Mouse (Mus musculus) urinary bladder, adult 18-20 months (tissue): ENCODE data around the gene Ace.
"Not testable (repeated sequence)": the region's sequence is repeated elsewhere in the genome, so short reads cannot be mapped to it uniquely, and the experiment has no call there.

Source experiments
- DNase-seq, 2 experiments: peaks; one replicate each; pipeline ENCODE4 v3.0.0; 2022; ENCODE audit warnings: low spot score in 2 of 2, mixed read lengths in 2 of 2

Ace gene

GRCm38 (mm10) chr11:105989446-105989845, 21.7 kb downstream of the Ace start:
- DNase-seq, result no peak

GRCm38 (mm10) chr11:105990231-105990630, 22.5 kb downstream of the Ace start:
- no peak for DNase-seq

- DNase-seq, result no peak
Measured at GRCm38 (mm10) chr11:105994375-105994774, 26.6 kb downstream of the Ace start, which contains the start of gene Ace3. Gene Ace3, plus strand, starts transcription at chr11:105994675.

DNA sequence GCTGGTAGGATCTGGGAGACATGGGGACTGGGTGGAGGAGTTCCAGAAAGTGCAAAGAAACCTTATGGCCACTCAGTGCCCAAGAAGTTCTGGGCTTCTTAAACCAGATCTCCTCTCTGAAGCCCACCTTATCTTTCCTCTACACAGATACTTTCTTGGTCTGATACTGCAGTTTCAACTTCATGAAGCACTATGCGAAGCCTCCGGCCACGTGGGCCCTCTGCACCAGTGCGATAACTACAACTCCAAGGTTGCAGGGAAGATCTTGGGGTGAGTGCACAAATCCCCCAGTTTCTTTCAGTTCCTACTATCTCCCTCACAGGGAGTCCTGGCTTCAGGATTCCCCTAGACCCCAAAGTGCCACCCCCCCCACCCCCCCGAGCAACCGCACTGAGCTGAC, 32.3 kb downstream of the Ace start:
- DNase-seq, result no peak

GRCm38 (mm10) chr11:106001718-106002117, 34.0 kb downstream of the Ace start:
- no peak for DNase-seq

GRCm38 (mm10) chr11:106004576-106004975, 36.8 kb downstream of the Ace start:
- no peak for DNase-seq

GRCm38 (mm10) chr11:106005970-106006369, 38.2 kb downstream of the Ace start:
- no peak for DNase-seq

DNA sequence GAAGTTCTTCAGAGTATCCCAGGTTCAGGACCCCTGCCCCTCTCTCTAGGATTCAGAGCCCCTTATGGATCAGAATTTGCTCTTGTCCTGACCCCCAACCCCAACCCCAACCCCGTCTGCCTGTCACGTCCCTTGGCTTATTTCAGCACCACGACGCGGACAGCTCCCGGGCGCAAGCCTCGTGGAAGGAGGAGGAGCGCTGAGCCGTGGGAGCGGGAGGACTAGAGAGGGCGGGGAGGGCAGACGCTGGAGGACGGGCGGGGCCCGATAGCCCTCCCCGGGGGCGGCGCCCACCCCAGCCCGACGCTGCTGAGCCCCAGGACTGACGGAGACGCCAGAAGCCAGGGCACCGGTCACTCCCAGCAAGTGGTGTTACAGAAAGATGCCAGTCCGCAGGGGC, 40.1 kb downstream of the Ace start, which contains the start of gene Kcnh6:
Kcnh6 (plus strand) TSS at position 304 of the 400 bp plus-strand sequence.
- peak; percentile 33 to 60 for DNase-seq

DNA sequence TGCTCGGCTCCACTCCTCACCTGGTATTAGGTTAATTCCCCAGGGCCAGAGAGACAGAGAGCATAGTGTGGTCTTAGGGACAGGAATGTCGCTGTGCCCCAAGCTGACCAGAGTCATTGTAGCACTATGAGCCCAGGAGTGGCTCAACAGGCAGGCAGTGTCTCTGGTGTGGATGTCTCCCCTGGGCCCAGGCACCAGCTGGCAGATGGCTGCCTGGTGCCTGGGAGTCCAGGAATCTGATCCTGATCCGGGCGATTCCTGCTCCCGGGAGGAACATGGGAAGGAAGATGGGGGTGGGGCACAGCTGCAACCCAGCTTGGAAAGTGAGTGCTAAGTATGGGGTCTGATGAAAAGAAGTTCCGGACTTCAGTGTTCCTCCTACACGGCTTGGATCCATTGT, 45.0 kb downstream of the Ace start:
- no peak for DNase-seq

- DNase-seq, result no peak
Measured at GRCm38 (mm10) chr11:106013556-106014225, 45.9 kb downstream of the Ace start.

- no peak for DNase-seq
Measured at GRCm38 (mm10) chr11:106016440-106016839, 48.7 kb downstream of the Ace start.

- no peak for DNase-seq
Measured at GRCm38 (mm10) chr11:106020051-106020763, 52.5 kb downstream of the Ace start.

- DNase-seq, result no peak
Measured at GRCm38 (mm10) chr11:106025774-106026173, 58.0 kb downstream of the Ace start.

DNA sequence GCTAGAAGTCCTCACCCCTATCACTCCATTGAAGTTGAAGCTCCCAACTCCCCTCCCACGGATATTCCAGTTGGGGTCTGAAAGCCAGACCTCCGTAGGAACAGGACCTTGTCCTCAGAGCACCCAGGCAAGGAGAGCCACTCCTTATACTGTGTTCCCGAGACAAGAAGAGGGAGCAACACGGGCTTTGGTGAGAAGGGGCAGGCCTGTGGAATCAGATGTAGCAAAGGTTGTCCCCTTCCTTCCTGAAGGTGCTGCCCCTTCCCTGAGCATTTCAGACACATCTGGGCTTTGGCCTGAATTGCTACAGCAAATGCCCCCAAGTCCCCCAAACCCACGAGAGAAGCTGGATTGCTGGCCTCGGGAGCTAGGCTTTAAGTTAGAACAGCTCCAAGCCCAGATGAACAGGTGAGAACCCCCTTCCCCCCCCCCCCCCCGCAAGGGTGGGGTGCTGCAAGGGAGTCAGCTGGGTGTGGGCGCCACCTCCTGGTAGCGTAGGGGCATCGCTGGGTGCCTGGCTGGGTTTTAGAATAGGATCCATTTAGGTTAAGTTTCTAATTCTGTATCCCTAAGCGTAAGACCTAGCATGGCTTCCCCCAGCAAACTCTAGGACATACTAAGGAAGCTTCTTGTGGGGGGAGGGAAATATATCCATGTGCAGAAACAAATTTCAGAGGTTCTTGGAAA, 58.9 kb downstream of the Ace start:
- peak in 1 of 2 experiments; percentile 28 for DNase-seq

DNA sequence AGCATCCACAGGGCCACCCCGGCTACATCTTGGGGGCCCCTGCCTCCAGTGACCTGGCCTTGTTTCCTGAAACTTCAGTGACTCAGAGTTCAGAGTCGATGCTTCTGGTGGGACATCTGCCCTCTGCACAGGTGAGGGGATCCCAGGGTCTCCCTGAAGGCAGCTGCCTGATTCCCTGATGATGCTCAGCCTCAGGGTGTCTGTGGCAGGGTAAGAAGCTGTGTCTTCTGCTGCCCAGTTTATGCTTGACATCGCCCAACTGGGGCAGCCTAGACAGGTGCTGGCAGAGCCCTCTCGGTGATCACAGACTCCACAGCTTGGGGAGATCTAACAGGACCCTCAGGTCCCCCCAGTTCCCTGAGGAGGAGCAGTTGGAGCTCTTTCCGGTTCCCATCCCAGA, 59.9 kb downstream of the Ace start:
- no peak for DNase-seq

DNA sequence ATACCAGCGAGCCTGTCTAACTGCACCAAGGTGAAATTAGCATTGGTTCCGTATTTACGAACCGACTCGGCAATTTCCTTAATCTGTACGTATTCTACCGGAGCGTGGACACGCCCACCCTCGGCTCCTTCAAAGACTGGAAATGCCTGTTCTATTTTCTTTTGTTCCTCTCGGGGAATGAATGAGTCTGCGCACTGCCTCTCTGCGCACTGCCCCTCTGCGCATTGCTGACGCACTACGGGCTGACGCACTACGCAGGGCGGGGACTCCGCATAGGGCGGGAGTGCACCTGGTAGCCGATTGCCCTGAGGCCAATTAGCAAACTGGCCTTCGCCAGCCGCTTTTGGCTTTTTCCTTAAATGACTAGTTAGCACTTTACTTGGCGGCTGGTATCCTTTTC, 64.3 kb downstream of the Ace start:
- DNase-seq, result not testable (repeated sequence)

- no peak for DNase-seq
Measured at GRCm38 (mm10) chr11:106033491-106033919, 65.8 kb downstream of the Ace start.

DNA sequence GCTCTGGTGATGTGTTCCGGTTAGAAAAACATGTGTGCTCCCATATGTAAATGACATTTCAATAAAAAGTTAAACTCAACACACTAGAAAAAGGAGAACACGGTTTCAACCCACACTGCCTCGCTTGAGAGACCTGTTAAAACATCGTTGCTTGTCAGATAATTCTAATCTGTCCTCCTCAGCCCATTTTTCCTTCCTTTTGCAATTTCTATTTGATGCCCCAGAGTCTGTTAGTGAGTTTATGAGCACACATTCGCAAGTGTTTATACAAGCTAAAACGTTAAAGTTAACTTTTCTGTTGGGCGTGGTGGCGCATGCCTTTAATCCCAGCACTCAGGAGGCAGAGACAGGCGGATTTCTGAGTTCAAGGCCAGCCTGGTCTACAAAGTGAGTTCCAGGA, 67.2 kb downstream of the Ace start:
- DNase-seq, result no peak

DNA sequence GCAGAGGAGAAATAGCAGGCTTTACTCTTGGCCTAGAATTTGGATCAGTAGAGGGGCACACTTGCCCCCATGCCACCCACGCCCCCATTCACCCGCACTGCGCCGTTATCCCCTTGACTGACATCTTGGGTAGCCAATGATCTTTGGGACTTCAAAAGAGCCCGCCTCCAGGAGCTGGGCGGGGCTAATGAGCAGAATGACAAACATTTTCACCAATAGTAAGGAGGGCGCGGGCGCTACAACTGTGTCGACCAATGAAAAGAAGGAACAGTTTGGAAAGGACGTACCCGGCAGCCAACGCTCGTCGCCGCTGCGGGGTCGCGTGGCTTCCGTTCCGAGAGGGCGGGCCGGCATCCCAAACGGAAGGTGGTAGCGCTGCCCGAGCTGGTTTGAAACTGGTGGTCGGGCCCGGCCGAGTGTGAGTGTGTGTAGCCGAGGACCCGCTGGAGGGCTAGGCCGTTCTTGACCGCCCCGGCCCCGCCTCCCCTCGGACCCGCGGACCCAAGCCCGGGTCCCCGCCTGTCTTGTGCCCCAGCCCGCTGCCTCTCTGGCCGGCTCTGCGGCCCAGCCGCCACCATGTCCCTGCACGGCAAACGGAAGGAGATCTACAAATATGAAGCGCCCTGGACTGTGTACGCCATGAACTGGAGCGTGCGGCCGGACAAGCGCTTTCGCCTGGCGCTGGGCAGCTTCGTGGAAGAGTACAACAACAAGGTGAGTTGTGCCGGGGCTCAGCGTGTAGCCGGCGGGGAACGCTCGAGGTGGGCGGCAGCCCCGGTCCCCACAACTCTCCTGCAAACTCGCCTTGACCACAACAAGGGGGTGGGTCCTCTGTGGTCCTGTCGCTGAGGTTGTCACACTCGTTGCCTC, 69.0 kb downstream of the Ace start, which contains the start of gene Dcaf7:
Dcaf7 (plus strand) TSS at position 325 of the 870 bp plus-strand sequence.
- DNase-seq, result peak; percentile 94 to 95

DNA sequence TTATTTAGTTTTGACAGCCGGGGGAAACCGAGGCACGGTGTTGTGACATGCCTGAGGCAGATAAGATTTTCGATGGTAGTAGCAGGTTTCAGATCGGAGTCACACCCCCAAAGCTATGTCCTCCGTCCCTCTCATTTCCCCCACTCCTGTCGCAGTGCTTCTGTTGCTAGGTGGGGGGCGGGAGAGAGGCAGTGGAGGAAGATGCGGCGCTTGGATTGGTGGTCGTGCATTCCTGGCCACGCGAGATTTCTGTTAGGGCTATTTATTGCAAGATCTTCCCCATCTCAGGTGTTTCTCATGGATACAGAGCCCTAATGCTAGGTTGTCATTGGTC, 69.6 kb downstream of the Ace start:
- DNase-seq, result no peak
